Mouse (Mus musculus): ENCODE measurements at regions not wholly inside any gene's neighbourhood (a gene's known extent, or its start where the extent isn't known, plus 50 kb on each side); places are given as distances from the start of the nearest gene placed in this dataset.

- no peak for DNase-seq
Observed at GRCm38 (mm10) chr3:157842872-157843271, 82.0 kb downstream of the Cth start.

GRCm38 (mm10) chr3:157841164-157841719 is 83.6 kb downstream of the Cth start:
- DNase-seq = no peak

- DNase-seq = no peak
Observed at GRCm38 (mm10) chr3:157804307-157804706, 120.6 kb downstream of the Cth start.

GRCm38 (mm10) chr3:157803356-157803755 is 121.5 kb downstream of the Cth start:
- DNase-seq = no peak

GRCm38 (mm10) chr3:157787559-157788256 is 137.2 kb downstream of the Cth start:
- DNase-seq = no peak

- DNase-seq = no peak
Observed at GRCm38 (mm10) chr3:157781071-157781470, 143.8 kb downstream of the Cth start.

GRCm38 (mm10) chr3:157777779-157778178 is 147.1 kb downstream of the Cth start:
- no peak for DNase-seq

GRCm38 (mm10) chr3:157763487-157764199 is 161.2 kb downstream of the Cth start:
- no peak for DNase-seq

GRCm38 (mm10) chr3:157759856-157760255 is 165.0 kb downstream of the Cth start:
- no peak for DNase-seq

- no peak for DNase-seq
Observed at GRCm38 (mm10) chr3:157754826-157755225, 170.1 kb downstream of the Cth start.

- no peak for DNase-seq
Observed at GRCm38 (mm10) chr3:157750266-157750665, 174.6 kb downstream of the Cth start.

GRCm38 (mm10) chr3:157748395-157749037 is 176.4 kb downstream of the Cth start:
- no peak for DNase-seq

- DNase-seq = no peak
Observed at GRCm38 (mm10) chr3:157743000-157743399, 176.3 kb downstream of the Ptger3 start.

GRCm38 (mm10) chr3:157739628-157740294 is 173.1 kb downstream of the Ptger3 start:
- DNase-seq = no peak

- DNase-seq = no peak
Observed at GRCm38 (mm10) chr3:157732136-157732940, 165.6 kb downstream of the Ptger3 start.

- DNase-seq = no peak
Observed at GRCm38 (mm10) chr3:157729711-157730367, 163.1 kb downstream of the Ptger3 start.

- DNase-seq = no peak
Observed at GRCm38 (mm10) chr3:157724542-157724941, 157.8 kb downstream of the Ptger3 start.

GRCm38 (mm10) chr3:157723184-157723583 is 156.5 kb downstream of the Ptger3 start:
- no peak for DNase-seq

- DNase-seq = peak; percentile 83
Observed at GRCm38 (mm10) chr3:157717313-157717921, 150.7 kb downstream of the Ptger3 start.

- DNase-seq = no peak
Observed at GRCm38 (mm10) chr3:157714023-157714422, 147.3 kb downstream of the Ptger3 start.

GRCm38 (mm10) chr3:157710790-157711381 is 144.2 kb downstream of the Ptger3 start:
- no peak for DNase-seq
